Mouse (Mus musculus) left cerebral cortex, postnatal 36 days (tissue): ENCODE results near the gene Gm27021. TPM values are rescaled to one million over a fixed set of nuclear protein-coding genes. Genes with fewer than 3 reads are reported as not detected.

Experiments used
- DNase-seq, 2 experiments: peaks; one replicate each; pipeline ENCODE4 v3.0.0; 2021 to 2022; ENCODE audit warnings: low spot score in 2 of 2, mixed read lengths in 1 of 2
- intact Hi-C: fragments of 180-260 bp; cut with DNase I; formaldehyde crosslinking; loops from one replicate; pipeline ENCODE4 v1.15.1; 2025
- total RNA-seq, 2 experiments: library from RNA; stranded (reverse); gene quantifications; 2 replicates each; pipeline ENCODE4 v1.2.3; 2021

Gm27021 gene
- under 1 TPM in 1 of 2 experiments, not detected in 1; 0.95 TPM for total RNA-seq

DNA sequence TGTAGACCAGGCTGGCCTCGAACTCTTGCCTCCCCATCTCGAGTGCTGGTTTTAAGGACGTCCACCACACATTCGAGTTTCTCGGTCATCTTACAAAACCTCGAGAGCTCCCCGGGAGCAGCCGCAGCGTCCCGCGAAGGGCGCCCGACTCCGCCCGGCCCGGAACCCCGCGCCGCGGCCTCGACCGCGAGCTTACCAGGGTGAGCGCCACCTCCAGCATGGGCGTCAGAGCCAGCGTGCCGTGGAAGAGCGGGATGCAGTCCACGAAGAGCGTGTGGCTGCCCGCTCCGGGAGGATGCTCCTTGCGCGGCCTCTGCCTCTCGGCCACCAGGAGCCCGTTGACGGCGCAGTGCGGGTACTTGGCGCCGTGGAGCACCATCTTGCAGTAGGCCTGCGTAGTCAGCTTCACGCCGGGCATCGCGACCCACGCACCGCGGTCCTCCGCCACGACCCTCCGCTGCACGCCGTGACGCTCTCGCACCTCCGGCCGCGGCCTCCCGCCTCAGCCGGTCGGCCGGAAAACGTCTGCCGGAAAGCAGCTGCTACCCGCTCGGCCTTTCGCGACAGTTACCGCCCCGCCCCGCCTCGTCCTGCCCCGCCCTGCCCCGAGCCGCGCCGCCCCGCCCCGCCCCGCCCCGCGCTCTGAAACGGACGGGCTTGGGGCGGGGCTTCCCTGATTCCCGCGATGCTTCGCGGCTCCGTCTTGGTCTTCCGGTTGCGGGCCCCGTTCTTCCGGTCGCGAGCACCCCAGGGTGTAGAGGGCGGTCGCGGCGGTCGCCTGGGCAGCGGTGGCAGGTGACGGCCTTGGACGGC, at the start of gene Gm27021, which contains the start of gene Cox4i1:
Gene Gm27021 (minus strand): TSS at position 519 of the 813 bp plus-strand sequence.
Gene Cox4i1 (plus strand): TSS at position 662 of the 813 bp plus-strand sequence.
- intact Hi-C loops = loop anchor here (5.0 kb wide), 1 partner anchor 50 kb away; no protein-coding TSS in a partner anchor
- peak; percentile 91 for DNase-seq

DNA sequence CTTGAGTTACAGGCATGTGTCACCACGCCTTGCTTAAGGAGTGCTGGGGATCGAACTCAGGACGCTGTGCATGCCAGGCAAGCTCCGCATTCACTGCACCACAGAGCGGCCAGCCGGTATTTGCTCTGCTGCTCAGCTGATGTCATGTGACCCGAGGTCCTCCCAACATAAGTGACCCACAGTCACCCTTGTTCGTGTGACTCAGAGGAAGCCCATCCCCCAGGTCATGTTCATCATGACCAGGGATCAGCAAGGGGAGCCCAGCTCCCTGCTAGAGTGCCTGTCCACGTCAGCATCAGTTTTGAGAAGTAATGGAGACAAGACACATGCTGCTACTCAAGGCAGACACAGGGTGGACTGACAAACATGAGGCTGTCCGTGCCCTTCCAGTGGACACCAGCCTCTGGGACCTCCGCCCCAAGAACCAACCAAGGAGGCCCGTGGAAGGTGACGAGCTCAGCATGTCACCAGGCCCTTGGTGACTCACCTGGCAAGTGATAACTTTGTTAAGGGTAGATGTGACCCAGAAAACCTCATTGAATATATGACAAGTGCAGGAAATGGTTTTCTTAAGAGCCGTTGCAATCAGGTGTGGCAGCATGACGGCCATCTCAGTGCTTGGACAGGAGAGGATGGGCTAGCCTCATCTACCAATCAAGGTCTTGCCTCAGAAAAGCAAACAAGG, 48.3 kb upstream of the Gm27021 start:
- intact Hi-C loops = no loop called here
- no peak for DNase-seq

GRCm38 (mm10) chr8:120715200-120715599, 47.3 kb upstream of the Gm27021 start:
- intact Hi-C loops = no loop called here
- no peak for DNase-seq

- no peak for DNase-seq
- intact Hi-C loops = no loop called here
Observed at GRCm38 (mm10) chr8:120709176-120709575, 41.3 kb upstream of the Gm27021 start.

- intact Hi-C loops = no loop called here
- no peak for DNase-seq
Observed at GRCm38 (mm10) chr8:120706193-120706592, 38.3 kb upstream of the Gm27021 start.

DNA sequence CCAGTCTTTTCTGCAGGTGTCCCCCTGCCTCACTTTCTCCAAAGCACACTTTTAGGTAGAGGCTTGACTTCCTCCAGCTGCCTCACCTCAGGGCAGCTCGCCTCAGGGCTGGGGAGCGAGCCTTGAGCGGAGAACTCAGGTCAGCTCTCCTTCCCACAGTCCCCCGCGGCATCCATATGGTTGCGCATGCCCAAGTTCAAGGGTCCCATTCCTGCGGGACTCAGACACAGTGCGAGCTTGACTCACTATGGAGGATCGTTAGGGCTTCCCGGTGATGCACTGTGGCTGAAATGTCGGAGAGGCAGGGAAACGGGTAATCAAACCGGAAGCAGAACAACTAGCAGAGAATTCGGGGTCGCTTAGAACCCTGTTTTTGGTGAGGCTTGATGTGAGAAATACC, 37.3 kb upstream of the Gm27021 start:
- intact Hi-C loops = no loop called here
- DNase-seq = no peak

DNA sequence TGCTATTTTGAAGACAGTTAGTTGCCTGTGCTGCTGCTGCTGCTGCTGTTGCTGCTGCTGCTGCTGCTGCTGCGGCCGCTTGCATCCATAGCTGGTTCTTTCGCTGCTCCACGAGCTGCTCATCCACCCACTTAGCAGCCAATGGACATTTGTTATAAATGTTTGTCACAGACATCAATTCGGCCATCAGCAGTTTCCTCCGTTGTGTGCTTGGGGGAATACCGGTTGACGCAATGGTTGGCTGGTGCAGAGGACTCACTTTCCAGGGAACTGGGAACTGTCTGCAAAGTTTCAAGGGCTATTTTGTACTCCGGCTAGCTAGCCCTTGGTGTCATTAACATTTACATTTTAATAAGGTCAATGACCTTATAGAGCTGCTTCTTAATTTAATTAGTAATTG, 36.3 kb upstream of the Gm27021 start:
- no peak for DNase-seq
- intact Hi-C loops = no loop called here

GRCm38 (mm10) chr8:120701758-120702465, 34.0 kb upstream of the Gm27021 start:
- DNase-seq = no peak
- intact Hi-C loops = no loop called here

- DNase-seq = no peak
- intact Hi-C loops = no loop called here
Observed at GRCm38 (mm10) chr8:120700053-120700452, 32.2 kb upstream of the Gm27021 start.

- no peak for DNase-seq
- intact Hi-C loops = no loop called here
Observed at GRCm38 (mm10) chr8:120699565-120699964, 31.7 kb upstream of the Gm27021 start.

- DNase-seq = no peak
- intact Hi-C loops = no loop called here
Observed at GRCm38 (mm10) chr8:120699079-120699478, 31.2 kb upstream of the Gm27021 start.

- DNase-seq = no peak
- intact Hi-C loops = no loop called here
Observed at GRCm38 (mm10) chr8:120698426-120698825, 30.5 kb upstream of the Gm27021 start.

GRCm38 (mm10) chr8:120697979-120698272, 30.0 kb upstream of the Gm27021 start:
- intact Hi-C loops = no loop called here
- DNase-seq = no peak

GRCm38 (mm10) chr8:120697154-120697978, 29.5 kb upstream of the Gm27021 start:
- intact Hi-C loops = no loop called here
- no peak for DNase-seq

DNA sequence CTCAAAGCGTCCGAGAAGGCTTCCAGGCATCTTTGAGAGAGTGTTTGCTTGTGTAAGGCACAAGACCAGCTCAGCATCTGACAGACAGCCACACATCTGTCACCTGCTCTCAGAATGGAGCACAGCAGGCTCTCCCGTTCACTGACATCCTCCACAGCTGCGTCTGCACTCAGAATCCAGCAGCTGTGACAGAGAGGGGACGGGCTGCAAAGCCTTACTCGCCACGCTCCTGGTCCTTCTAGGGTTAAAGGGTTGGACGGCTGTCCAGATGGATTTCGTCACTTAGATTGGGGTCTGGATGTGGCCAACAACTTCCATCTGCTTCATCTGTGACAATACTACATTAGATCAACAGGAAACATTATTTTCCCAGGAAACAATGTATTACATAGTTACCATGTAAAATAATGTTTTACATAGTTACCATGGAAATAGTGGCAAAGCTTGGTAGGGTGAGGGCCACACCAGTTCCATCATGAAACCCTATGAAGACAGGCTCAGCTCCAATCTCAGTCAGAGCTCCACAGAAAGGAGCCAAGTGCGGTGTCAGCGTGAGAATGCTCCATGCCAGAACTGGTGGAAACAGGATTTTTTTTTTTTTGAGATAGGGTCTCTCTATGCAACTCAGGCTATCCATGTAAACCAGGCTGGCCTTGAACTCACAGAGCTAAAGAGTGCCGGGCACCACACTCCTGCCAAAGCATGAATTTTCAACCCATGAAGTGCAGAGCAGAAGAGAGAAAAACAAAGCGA, 28.7 kb upstream of the Gm27021 start:
- intact Hi-C loops = no loop called here
- no peak for DNase-seq

DNA sequence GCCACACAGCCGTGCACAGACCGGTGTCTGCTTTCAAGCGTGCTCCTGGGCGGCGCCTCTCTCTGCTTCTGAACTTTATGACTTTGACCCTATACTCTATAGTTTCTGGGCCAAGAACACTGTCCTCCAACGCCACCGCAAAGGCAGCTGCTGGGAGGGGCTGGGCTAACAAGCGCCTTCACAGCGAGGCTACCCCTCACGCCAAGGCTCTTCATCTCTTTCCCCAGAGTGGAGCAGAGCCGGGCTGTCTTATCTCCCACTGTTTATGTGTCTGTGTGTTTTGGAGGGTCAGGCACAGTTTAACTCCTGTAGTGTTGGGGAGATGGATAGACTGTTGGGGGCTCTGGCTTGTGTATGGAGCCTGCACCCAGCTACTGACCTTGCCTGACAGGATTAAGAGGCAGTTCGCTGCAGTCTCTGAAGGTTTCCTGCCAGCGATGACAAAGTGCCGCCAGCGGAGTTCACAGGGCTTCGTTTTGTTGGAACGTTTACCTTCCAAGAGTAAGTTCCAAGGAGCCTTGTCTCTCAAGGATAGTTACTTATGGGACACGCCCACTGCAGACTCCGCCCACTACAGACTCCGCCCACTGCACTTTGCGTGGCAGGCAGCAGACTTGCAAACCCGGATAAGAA, 26.1 kb upstream of the Gm27021 start:
- DNase-seq = no peak
- intact Hi-C loops = no loop called here

DNA sequence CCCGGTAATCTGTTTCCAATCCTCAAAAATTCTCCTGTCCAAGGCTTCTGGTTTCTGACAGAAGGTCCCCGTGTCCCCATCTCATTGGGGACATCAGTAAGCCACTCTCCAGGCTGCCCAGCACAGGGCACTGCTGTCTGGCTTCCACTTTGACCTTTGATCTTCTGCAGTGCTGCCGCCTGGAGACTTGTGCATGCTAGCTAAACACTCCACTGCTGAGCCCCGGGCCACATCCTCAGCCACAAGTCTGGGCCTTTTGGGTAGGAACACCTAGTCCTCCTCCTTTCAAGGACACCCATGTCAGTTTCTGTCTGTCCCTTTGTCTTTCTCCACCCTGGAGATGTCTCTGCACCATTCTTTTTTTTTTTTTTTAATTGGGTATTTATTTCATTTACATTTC, 25.1 kb upstream of the Gm27021 start:
- intact Hi-C loops = no loop called here
- no peak for DNase-seq

DNA sequence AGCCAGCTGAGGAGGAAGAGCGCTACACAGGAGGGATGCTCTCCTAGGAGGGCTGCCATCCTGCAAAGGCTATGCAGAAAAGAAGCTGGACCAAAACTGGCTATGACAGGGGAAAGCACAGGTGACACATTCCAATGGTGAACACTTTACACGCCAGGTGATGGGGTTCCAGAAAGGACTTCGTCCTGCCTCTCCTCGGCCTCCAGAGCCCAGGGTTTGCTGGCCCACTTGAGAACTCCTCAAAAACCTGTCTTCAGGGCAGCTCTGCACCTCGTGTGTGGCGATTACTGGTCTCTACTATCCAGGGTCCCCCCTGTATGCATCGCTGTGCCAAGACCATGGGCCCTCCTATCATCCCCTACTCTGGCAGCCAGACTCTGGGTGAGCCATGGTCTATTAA, 20.6 kb upstream of the Gm27021 start:
- no peak for DNase-seq
- intact Hi-C loops = no loop called here

- intact Hi-C loops = no loop called here
- DNase-seq = no peak
Observed at GRCm38 (mm10) chr8:120687786-120688185, 19.9 kb upstream of the Gm27021 start.
